Mouse (Mus musculus) embryo, embryonic 10.5 days (tissue): Measurements from ENCODE around the gene Sptbn4.

ENCODE experiments used
- DNase-seq: peaks from one replicate; pipeline ENCODE4 v3.0.0-alpha.2; 2015; ENCODE audit warnings: low spot score

The Sptbn4 gene

DNA sequence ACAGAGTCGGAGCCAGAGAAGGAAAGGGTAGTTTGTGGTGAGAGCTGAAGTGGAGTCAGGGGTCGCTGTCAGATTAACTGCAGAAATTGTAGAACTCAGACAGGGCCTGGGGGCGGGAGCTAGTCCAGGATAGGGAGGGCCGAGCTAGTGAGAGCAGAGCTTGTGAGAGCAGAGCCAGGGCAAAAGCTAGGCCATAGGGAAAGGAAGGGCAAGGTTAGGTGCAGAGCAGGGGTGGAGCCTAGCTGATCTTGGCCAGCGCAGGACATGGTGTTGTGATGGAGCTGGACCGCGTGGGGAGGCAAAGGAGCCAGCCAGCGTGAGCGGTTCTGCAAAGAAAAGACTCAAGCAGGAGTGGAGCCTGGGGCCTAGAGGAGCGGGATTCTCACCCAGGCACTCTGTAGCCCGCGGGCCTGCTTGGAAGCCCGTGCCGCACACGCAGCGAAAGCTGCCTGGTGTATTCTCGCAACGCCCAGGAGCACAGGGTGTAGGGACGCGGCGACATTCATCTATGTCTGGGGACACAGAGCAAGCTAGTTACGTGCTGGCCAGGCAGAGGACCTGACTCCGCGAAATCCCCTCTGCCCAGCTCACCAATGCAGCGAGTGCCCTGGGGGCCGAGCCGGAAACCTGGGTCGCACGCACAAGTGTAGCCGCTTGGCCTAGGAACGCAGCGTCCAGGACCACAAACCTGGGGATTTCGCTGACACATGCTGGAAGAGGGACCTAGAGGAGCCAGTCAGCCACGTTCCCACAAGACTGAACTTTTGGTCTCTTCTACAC is 121.2 kb downstream of the Sptbn4 start:
- DNase-seq = no peak

DNA sequence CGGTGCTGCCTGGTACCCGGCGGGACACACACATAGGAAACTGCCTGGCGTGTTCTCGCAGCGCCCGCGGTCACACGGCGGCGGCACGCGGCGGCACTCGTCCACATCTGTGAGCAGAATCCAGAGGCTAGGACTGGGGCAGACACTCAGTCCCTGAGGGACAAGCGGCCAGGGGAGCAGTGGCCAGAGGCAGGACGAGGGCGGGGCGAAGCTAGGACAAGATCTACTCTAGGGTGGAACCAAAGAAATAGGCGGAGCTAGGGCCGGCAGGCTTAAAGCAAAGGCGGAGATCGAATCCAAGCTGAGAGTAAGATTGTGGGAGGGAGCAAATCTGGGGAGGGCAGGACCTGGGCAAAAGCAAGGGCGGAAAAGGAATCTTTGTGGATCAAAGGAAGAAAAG is 121.8 kb downstream of the Sptbn4 start:
- DNase-seq = peak; percentile 82

DNA sequence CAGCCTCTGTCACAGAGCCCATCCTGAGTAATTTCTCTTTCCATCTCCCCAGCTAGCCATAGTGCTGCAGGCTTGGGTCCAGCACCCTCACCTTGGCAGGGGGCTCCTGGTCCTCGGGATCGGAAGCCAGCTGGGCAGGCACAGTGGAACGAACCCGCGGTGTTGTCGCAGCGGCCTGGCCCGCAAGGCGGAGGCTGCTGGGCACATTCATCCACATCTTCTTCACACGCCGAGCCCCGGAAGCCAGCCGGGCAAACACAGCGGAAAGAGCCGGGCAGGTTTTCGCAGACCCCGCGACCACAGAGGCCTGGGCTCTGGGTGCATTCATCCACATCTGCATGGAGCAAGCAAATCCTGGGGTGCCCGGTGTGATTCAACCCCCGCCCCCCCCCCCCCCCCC is 122.6 kb downstream of the Sptbn4 start:
- DNase-seq = no peak

DNA sequence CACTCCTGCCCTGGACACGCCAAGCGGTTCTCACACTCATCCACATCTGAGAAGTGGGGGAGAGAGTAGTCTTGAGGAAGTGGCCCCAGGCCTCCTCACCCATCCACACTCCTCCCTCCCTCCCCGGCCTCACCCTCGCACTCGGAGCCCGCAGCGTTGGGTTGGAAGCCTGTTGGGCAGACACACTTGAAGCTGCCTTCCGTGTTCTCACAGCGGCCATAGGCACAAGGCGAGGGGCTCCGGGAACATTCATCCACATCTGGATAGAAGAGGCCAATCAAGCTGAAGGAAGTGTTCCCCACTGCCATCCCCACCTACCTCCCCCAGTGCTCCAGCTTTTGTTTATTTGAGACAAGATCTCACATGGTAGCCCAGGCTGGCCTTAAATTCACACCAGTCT is 123.3 kb downstream of the Sptbn4 start:
- DNase-seq = no peak

DNA sequence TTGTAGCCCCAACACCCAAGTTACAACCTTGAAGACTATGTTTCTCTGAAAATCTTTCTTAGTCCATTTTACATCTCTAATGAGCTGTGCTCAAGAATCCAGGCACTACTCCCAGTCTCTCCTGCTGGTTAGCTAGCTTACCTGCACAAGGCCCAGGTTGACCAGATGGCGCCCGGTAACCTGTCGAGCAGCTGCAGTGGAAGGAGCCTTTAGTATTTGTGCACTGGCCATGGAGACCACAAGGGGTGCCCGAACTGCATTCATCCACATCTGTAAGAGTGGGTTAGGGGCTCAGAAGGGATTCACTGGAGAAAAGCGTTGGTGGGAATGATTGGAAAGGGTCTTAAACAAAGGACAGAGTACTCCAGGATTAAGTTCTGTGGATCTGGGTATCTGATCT is 124.5 kb downstream of the Sptbn4 start:
- no peak for DNase-seq

DNA sequence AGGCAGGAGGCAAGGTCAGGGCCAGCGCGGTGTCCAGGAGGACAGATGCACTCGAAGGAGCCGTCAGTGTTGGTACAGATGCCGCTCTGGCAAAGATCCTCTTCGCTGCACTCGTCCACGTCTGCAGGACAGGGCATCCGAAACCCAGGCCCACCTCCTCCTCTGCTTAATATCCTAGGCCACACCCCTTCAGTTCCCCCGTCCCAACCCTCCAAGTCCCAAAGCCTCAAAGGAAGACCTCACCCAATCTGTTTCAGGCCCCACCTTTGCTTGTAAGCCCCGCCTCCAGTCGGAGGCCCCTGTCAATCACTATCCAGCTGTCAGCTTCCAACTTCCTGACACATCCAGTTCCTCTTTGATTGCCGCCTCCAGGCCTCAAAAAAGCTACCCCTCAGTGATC is 125.2 kb downstream of the Sptbn4 start:
- no peak for DNase-seq

DNA sequence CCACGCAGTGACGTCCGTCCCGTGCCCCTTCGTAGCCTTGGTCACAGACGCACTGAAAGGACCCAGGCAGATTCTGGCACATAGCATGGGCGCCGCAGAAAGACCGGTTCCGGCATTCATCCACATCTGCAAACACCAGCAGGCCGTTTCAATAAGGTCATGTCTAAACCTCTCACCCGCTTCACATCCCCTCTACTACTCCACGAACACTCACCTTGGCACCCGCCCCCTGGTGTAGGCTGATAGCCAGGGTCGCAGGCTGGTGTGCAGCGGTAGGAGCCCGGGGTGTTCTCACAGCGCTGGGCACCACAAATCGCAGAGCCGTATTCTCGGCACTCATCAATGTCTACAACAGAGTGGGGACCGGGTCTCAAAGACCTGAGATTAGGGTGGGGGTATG is 128.1 kb downstream of the Sptbn4 start:
- DNase-seq = no peak

DNA sequence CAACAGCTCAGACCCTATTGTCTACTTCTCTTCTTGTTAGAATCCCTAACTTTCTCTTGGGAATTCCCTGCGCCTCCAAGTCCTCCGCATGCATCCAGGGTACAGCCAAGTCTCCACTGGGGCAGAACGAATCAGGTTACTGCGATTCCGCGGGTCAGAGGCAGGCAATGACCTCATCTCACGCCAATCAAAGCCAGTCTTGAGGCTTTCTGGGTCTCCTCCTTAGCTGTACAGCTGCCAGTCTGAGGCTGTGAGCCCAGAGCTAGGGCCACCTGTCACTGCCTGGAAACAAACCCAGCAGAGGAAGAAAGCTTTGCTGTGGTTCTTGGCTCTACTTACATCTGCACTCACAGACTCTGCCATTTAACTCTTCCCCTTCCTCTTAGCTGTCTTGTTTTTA is 131.5 kb downstream of the Sptbn4 start:
- peak; percentile 45 for DNase-seq

DNA sequence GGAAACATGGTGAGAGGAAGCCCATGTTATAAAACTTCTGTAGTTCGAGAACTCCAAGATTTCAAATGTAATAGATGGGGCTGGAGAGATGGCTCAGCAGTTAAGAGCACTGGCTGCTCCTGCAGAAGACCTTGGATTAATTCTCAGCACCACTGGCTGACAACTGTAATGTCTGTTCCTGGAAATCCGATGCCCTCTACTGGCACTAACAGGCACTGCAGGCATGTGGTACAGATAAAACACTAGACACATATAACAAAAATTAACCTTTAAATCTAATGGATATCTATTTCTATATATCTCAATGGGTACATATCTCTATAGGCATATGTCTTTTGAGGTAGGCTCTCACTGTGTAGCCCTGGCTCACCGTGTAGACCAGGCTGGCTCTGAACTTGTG is 133.1 kb downstream of the Sptbn4 start:
- DNase-seq = no peak

DNA sequence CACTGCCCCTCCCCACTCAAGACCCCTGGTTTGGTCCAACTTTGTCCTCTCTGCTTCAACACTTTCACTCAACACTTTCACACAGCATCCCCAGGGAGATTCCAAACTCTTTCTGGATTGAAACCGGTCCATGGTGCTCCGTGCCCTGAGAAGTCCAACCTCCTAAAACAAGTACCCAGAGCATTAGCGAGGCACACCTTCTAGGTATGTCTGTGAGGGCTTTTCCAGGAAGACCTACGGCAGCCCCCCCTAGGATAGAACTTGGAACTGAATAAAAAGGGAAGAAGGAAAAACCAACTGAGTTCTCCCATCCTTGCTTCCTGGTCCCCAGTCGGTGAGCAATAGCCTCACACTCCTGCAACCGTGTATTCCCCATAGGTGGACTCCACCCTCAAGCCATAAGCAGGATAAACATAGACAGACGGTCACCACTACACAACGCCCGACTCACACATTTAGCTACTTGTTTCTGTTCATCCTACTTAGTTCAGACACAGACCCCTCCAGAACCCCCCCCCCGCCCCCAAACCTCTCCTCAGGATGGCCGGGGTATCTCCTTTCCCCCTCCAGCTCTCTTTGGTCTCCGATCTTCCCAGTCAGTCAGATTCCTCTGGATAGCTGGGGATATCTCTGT is 135.7 kb downstream of the Sptbn4 start:
- DNase-seq = no peak

DNA sequence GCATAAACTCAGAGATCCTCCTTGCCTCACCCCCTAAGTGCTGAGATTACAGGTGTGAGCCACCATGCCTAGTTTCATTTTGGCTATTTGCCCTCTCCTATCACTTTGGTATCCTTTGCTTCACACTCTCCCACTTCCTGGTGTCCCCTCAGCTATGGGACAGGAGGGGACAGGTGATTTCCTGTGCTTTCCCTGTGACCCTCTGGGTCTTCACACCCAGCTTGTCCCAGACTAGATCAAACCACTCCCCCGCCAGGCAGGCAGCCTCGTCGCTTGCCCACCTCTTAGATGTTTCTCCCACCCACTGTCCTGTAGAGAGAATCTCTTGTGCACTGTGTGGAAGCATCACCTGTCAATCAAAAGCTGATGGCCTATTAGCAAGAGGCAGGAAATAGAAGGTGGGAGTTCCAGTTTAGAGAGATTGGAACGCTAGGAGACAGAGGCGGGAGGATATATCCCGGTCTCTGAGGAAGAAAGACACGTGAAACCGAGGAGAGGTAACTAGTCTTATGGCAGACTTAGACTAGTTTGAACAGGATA is 136.4 kb downstream of the Sptbn4 start:
- DNase-seq = no peak

DNA sequence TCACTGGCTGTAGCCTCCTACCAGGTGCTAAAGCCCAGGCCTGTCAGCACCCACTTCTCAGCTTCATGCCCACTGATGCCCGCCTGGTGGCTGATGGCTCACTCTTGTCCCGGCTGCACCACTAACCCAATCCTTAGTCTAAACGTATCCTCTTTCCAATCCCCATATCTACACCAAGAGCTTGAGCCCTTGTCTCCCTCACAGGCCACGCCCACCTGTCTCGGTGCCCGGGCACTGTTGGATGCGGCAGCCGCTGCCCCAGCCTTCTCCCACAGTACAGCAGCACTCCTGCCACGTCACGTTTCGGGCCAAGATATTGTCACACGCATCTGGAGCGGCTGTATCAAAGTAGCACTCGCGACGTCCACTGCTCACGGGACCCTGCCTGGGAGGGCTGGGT is 137.2 kb downstream of the Sptbn4 start:
- no peak for DNase-seq

DNA sequence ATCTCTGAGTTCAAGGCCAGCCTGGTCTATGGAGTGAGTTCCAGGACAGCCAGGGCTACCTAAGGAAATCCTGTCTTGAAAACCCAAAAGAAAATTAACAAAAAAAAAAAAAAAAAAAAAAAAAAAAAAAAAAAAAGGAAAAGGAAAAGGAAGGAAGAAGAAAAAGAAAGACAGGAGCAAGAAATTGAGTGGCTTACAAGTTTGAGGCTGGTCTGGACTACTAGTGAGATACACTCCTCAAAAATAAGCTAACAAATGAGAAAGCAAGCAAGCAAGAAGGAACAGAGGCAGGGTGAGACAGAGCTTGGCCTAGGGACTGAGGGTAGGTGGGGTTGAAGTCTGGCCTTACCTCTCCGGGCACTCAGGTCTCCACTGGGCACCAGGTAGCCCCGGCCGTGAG is 137.7 kb downstream of the Sptbn4 start:
- DNase-seq = no peak

DNA sequence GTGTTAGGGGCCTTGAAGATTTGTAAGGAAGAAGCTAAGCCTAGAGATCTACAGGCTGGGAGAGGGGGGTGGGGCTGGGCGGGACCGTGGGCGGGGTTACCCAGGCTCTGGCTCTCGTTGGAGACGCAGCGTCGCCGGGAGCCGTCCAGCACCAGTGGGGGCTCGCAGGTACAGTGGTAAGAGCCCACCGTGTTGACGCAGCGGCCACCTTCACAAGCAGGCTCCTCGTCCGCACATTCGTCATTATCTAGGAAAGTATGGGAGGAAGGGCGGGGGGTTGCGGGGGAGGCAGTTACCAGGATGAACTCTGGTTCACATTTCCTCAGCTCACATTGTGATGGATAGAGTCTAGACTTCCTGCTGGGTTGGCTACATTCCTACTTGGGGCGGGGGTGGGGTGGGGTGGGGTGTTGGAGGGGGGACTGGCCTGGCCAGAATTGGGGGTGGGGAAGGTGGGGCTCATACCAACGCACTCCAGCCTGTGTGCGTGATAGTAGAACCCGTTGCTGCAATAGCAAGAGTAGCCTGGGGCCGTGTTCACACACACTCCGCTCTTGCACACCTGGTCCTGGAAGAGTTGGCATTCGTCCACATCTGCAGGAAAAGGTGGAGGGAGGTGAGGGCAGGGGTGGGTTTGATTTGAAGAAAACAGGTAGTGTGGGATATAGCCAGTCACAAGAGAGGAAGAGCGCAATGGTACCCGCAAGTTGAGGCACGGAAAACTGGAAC is 138.5 kb downstream of the Sptbn4 start:
- peak; percentile 50 for DNase-seq

DNA sequence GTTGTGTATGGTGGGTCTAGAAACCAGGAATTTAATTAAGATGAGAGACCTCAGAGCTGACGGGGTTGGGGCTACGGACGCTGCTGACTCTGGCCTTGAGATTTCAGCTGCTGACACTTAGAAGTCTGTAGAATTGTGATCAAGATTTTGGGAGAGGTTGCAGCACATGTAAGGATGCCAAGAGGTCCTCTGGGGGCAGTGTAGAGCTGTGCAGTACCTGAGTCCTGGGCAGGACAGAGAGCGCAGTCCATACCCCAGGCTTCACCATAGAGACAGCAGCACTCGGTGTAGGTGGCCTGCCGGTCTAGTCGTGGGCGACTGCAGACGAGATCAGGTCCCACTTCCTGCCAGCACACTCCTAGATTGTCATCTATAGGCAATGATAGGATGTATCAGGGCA is 139.9 kb downstream of the Sptbn4 start:
- DNase-seq = no peak
